Mouse (Mus musculus) heart, adult 9 months (tissue): ENCODE measurements around the gene Lmod2.
A peak's percentile ranks its signal among the peaks of the same experiment; 100 is the strongest.

Experiments used
- DNase-seq, 2 experiments: peaks; one replicate each; pipeline ENCODE4 v3.0.0; 2022; ENCODE audit warnings: low spot score in 2 of 2

Lmod2 gene

DNA sequence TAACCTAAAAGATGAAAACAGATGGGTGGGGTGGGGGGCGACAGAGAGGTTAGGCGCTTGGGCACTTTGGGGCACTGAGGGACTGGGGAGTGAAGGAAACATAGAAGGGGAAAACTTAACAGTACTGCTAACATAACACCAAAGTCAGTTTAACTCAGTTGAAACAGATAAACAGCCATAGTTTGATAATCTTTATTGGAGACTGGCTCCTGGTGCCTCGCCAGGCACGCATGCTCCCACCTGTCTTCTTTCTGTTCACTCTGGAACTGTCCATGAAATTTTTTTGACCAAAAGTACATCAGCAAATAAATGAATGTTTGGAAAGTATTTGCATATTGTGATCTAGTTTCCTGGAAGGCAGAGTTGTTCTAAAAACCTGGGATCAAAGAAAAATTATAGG, 43.7 kb downstream of the Lmod2 start:
- no peak for DNase-seq

- DNase-seq, result no peak
These were observed 44.6 kb downstream of the Lmod2 start for GRCm38 (mm10) chr6:24642161-24642560.

DNA sequence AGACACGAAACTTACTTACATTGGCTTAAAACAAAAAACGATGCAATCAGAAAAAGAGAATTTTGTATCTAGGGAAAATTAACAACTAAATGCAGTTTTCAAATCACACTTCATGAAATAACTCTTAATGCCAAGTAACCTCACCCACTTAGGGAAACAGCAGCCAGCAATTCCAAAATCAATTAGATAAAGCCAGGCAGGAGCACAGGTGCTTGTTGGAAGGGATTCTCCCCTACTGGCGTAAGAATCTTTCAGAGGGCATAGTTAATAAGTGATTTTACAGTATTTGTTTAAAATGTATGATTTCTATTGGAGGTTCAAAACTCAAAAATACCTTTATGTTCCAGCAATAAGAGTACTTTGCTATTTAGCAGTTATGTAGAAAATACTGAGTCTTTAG, 45.4 kb downstream of the Lmod2 start:
- DNase-seq, result no peak

- DNase-seq, result no peak
These were observed 47.9 kb downstream of the Lmod2 start for GRCm38 (mm10) chr6:24645346-24646053.

- no peak for DNase-seq
These were observed 49.6 kb downstream of the Lmod2 start for GRCm38 (mm10) chr6:24647103-24647691.

GRCm38 (mm10) chr6:24648403-24648802, 50.8 kb downstream of the Lmod2 start:
- DNase-seq, result no peak

- peak in 1 of 2 experiments; percentile 24 for DNase-seq
These were observed 53.2 kb downstream of the Lmod2 start for GRCm38 (mm10) chr6:24650719-24651118.

- DNase-seq, result no peak
These were observed 54.0 kb downstream of the Lmod2 start for GRCm38 (mm10) chr6:24651538-24651937.
